Mouse (Mus musculus) v-Abl transformed pro-B cells (cell line): ENCODE data around the gene Prkci.

Experiments used
- in situ Hi-C, 2 experiments: fragments of 400-800 bp; cut with MboI; formaldehyde crosslinking; loops; one replicate each; pipeline ENCODE4 v1.15.1; 2025; ENCODE audit not compliant: unreplicated experiment in 2 of 2

The Prkci gene

GRCm38 (mm10) chr3:31079450-31079849 is 83.9 kb downstream of the Prkci start:
- in situ Hi-C loops: loop anchor here in 1 of 2 experiments (25.0 kb wide), 1 partner anchor 1633 kb away; the partner anchor contains the start of gene Actl6a

GRCm38 (mm10) chr3:31080791-31081502 is 85.4 kb downstream of the Prkci start:
- in situ Hi-C loops: loop anchor here in 1 of 2 experiments (25.0 kb wide), 1 partner anchor 1631 kb away; the partner anchor contains the start of gene Actl6a

- in situ Hi-C loops: loop anchor here in 1 of 2 experiments (25.0 kb wide), 1 partner anchor 1629 kb away; the partner anchor contains the start of gene Actl6a
These were observed 87.4 kb downstream of the Prkci start for GRCm38 (mm10) chr3:31082838-31083506.

- in situ Hi-C loops: loop anchor here in 1 of 2 experiments (25.0 kb wide), 1 partner anchor 1629 kb away; the partner anchor contains the start of gene Actl6a
These were observed 88.1 kb downstream of the Prkci start for GRCm38 (mm10) chr3:31083507-31084245.

- in situ Hi-C loops: loop anchor here in 1 of 2 experiments (25.0 kb wide), 1 partner anchor 1627 kb away; the partner anchor contains the start of gene Actl6a
These were observed 89.5 kb downstream of the Prkci start for GRCm38 (mm10) chr3:31085000-31085399.

GRCm38 (mm10) chr3:31088789-31089775 is 93.5 kb downstream of the Prkci start:
- in situ Hi-C loops: loop anchor here in 1 of 2 experiments (25.0 kb wide), 1 partner anchor 1623 kb away; the partner anchor contains the start of gene Actl6a

- in situ Hi-C loops: loop anchor here in 1 of 2 experiments (25.0 kb wide), 1 partner anchor 1622 kb away; the partner anchor contains the start of gene Actl6a
These were observed 94.4 kb downstream of the Prkci start for GRCm38 (mm10) chr3:31089956-31090355.

- in situ Hi-C loops: loop anchor here in 1 of 2 experiments (25.0 kb wide), 1 partner anchor 1619 kb away; the partner anchor contains the start of gene Actl6a
These were observed 97.6 kb downstream of the Prkci start for GRCm38 (mm10) chr3:31093196-31093595.

- in situ Hi-C loops: loop anchor here in 1 of 2 experiments (25.0 kb wide), 1 partner anchor 1619 kb away; the partner anchor contains the start of gene Actl6a
These were observed 98.2 kb downstream of the Prkci start for GRCm38 (mm10) chr3:31093627-31094351.

GRCm38 (mm10) chr3:31094531-31095178 is 99.1 kb downstream of the Prkci start, which contains the start of gene Skil:
Gene Skil, plus strand, starts transcription at chr3:31095058.
- in situ Hi-C loops: loop anchor here (5.0 to 25.0 kb wide), 2 partner anchors 38 to 1618 kb away; partner anchors contain the start of gene Actl6a (in 1 of the 2)

GRCm38 (mm10) chr3:31095179-31095490 is 99.6 kb downstream of the Prkci start:
- in situ Hi-C loops: loop anchor here (5.0 to 25.0 kb wide), 2 partner anchors 37 to 1617 kb away; partner anchors contain the start of gene Actl6a (in 1 of the 2)

GRCm38 (mm10) chr3:31095491-31096154 is 100.1 kb downstream of the Prkci start:
- in situ Hi-C loops: loop anchor here (5.0 to 25.0 kb wide), 2 partner anchors 37 to 1617 kb away; partner anchors contain the start of gene Actl6a (in 1 of the 2)

GRCm38 (mm10) chr3:31096155-31097101 is 100.9 kb downstream of the Prkci start:
- in situ Hi-C loops: loop anchor here (5.0 to 25.0 kb wide), 2 partner anchors 36 to 1616 kb away; partner anchors contain the start of gene Actl6a (in 1 of the 2)

- in situ Hi-C loops: loop anchor here (5.0 to 25.0 kb wide), 2 partner anchors 35 to 1615 kb away; partner anchors contain the start of gene Actl6a (in 1 of the 2)
These were observed 101.7 kb downstream of the Prkci start for GRCm38 (mm10) chr3:31097102-31097720.

- in situ Hi-C loops: loop anchor here (5.0 to 25.0 kb wide), 2 partner anchors 34 to 1614 kb away; partner anchors contain the start of gene Actl6a (in 1 of the 2)
These were observed 102.4 kb downstream of the Prkci start for GRCm38 (mm10) chr3:31097976-31098375.
